Mouse (Mus musculus) Patski (cell line): ENCODE measurements at regions not wholly inside any gene's neighbourhood (a gene's known extent, or its start where the extent isn't known, plus 50 kb on each side); places are given as distances from the start of the nearest gene placed in this dataset.

ENCODE experiments used
- ATAC-seq: fragments of 100-300 bp; one replicate; pipeline ENCODE4 v1.8.0; 2021
- CTCF ChIA-PET: fragments of 350-600 bp; sonication (Branson Sonifier 250); formaldehyde crosslinking; loops from one replicate; lab custom pipeline; 2022; ENCODE audit warnings: inconsistent platforms; lab: Charles Lee
- POLR2A ChIA-PET: fragments of 350-600 bp; sonication (Branson Sonifier 250); formaldehyde crosslinking; loops from one replicate; lab custom pipeline; 2022; ENCODE audit warnings: antibody characterized with exemption, inconsistent platforms; lab: Charles Lee
- DNase-seq: peaks from one replicate; pipeline ENCODE4 v3.0.0-alpha.2; 2011; ENCODE audit warnings: low read depth, low spot score
- H3K27me3 ChIP-seq: fragments of 371-371 bp; one replicate; pipeline ENCODE4 v1.5.1; 2021
- CTCF ChIP-seq: fragments of 100-300 bp; IDR thresholded peaks from one replicate; pipeline ENCODE4 v1.5.1; 2021
- in situ Hi-C: fragments of 300-500 bp; cut with MboI; formaldehyde crosslinking; loops from 3 replicates; pipeline ENCODE4 v1.11.1; 2018; ENCODE audit warnings: low pct_unique_long_range_greater_than_20kb, mixed read lengths

DNA sequence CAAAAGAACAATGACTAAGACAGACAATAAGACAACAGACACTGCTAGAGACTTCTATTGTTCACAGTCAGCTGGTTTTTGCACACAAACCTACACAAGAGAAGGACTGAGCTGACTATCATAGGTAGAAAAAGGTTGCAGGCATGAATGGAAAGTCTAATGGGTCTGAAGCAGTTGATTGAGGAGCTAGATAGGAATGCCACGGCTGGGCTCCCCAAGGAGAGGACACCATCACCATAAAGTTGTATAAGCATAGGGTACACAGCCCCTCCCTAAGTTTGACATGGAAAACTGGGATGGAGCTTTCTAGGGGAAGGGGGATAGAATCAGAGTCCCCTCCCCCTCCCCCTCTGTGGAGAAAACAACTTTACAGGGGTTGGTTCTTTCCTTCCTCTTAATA, 88.5 kb upstream of the Ankrd28 start:
- POLR2A ChIA-PET = no interaction called here
- ATAC-seq (no peak), DNase-seq (no peak)
- no peak for TF ChIP-seq CTCF
- H3K27me3 ChIP-seq = no peaks in the 10 kb centered on the region
- CTCF ChIA-PET = interaction anchor here (1.2 kb wide), 1 partner anchor 10 kb away, joined by 3 read pairs; no protein-coding TSS in a partner anchor
- in situ Hi-C loops = no loop called here

DNA sequence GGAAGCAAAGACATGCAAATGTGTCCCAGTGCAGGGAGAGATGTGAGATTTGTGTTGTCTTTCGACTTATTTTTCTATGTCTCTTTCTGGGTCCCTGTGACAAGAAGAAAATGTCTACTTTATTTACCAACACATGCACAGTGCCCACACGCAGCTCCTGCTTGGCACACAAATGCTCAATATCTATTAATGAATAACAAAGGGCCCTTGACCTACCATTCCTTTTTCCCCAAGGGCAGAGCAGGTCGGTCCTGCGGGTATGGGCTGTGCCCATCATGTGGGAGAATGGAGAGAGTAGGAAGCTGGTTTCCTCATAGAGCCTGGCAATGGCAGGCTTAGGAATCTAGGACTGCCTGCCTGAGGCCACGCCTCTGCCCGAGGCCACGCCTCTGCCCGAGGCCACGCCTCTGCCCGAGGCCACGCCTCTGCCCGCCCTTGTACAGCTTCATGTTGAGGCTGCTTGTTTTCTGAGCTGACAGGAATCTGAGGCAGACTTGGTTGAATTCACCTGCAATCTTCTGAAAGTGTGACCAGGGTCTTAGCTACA, 98.8 kb upstream of the Ankrd28 start:
- POLR2A ChIA-PET = interaction anchor here (0.5 to 0.8 kb wide), 2 partner anchors 25 to 80 kb away, joined by 3 read pairs; no protein-coding TSS in a partner anchor
- CTCF ChIA-PET = interaction anchor here (1.0 to 1.6 kb wide), 2 partner anchors 10 to 134 kb away, joined by 3 to 5 read pairs; no protein-coding TSS in a partner anchor
- ATAC-seq (peak; percentile 45), DNase-seq (no peak)
- H3K27me3 ChIP-seq = no peaks in the 10 kb centered on the region
- in situ Hi-C loops = no loop called here
- TF ChIP-seq CTCF = no peak

DNA sequence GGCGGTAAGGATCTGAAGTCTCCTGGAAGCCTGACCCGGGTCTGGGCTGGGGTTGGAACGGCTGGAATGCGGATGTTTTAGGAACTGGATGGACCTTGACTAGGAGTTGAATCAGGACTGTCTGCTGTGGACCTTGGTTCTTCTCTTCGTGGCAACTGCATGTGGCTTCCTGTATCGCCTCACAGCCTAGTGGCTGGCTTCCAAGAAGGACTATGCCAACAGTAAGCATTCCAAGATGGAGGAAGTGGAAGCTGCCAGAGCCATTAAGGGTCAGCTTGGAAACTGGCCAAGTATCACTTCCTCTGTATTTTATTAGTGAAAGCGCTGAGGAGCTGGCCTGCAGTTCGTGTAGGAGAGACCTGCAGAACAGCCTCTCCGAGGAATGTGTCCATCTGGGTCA, 98.4 kb upstream of the Galnt15 start:
- ATAC-seq = peak; percentile 72
- in situ Hi-C loops = no loop called here
- TF ChIP-seq CTCF = no peak
- no peaks in the 10 kb centered on the region for H3K27me3 ChIP-seq
- peak; percentile 43 for DNase-seq
- ChIA-PET CTCF (interaction anchor here (0.8 to 1.6 kb wide), 4 partner anchors 21 to 143 kb away, joined by 3 to 5 read pairs (median 4); no protein-coding TSS in a partner anchor), POLR2A (no interaction called here)

DNA sequence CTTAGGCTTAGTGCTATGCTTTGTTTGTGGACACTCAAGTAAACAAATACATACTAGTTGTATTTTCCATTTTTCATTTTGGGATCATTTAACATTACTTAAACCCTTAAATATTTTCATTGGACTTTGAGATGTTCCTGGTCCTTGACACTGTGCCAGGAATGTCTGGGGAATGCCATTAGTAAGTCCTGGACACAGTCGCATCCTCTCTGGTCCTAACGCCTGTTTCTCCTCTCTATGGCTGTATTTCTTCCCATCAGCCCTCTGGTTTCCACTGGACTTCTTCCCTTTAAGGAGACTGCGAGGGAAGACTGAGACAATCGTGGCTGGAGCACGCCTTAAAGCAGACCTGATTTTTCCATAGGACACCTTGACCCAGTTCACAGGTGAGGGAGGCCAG, 96.8 kb upstream of the Galnt15 start:
- ATAC-seq (no peak), DNase-seq (no peak)
- ChIA-PET CTCF (interaction anchor here (1.6 kb wide), 1 partner anchor 22 kb away, joined by 4 read pairs; no protein-coding TSS in a partner anchor), POLR2A (no interaction called here)
- no peaks in the 10 kb centered on the region for H3K27me3 ChIP-seq
- in situ Hi-C loops = no loop called here
- no peak for TF ChIP-seq CTCF

DNA sequence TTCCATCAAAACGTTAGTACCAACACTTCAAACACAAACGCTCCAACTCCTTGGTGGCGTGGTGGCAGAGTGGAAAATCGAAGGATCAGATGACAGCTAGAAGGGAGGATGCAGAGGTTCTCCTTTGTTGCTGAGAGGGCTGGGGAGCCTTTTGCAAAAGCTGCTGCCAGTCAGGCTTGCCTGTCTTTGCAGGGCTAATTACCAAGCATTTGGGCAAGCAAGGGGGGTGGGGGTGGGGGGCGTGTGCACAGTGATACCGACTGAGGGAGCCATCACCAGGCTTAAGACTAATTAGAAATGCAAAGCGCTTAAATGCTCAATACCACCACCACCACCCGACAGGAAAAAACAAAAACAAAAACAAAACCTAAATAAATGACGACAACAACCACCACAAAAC, 95.3 kb upstream of the Galnt15 start:
- no peak for TF ChIP-seq CTCF
- ChIA-PET CTCF (no interaction called here), POLR2A (no interaction called here)
- in situ Hi-C loops = no loop called here
- DNase-seq = no peak
- ATAC-seq = no peak
- no peaks in the 10 kb centered on the region for H3K27me3 ChIP-seq

DNA sequence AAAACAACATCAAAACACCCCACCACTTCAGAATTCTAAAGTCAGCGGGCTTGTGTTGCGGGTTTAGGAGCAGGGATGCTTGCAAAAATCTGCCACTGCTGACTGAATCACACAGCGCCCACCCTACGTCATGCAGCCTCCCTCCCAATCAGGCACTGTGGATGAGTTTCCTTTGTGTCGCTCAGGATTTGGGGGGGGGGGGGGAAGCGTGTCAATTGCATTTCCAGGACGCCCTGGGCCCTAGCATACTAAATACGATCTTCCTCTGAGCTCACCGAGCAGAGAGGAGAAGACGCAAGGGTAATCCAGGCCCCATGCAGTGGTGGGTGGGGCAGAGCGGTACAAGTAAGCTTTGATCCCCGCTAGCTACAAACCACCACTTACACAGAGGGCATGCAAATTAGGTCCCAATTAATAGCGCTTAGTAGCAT, 94.9 kb upstream of the Galnt15 start:
- ATAC-seq = no peak
- in situ Hi-C loops = no loop called here

DNA sequence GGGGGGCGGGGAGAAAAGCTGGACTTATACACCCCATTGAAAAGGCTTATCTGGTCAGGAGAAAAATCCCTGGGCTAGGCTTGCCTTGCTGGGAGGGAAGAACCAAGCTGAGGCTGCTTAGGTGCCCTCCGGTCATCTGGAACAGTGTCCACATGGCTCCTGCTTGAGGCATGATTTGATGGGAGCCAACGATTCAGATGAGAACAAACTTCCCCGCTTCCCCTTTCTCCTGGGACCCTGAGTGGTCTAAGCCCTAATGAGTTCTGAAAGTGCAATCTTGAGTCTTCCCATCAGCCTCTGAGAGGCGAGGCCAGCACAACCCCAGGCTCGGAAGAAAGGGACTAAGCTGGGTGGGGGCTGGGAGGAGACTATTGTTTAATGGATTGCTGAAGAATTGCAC, 94.5 kb upstream of the Galnt15 start:
- ATAC-seq = no peak
- POLR2A ChIA-PET = no interaction called here
- TF ChIP-seq CTCF = no peak
- no peak for DNase-seq
- CTCF ChIA-PET = no interaction called here
- in situ Hi-C loops = no loop called here
- H3K27me3 ChIP-seq = no peaks in the 10 kb centered on the region

More for the DNA sequence above, 94.9 kb upstream of the Galnt15 start:
- ChIA-PET POLR2A (no interaction called here), CTCF (no interaction called here)
- no peaks in the 10 kb centered on the region for H3K27me3 ChIP-seq
- no peak for TF ChIP-seq CTCF
- DNase-seq = no peak

DNA sequence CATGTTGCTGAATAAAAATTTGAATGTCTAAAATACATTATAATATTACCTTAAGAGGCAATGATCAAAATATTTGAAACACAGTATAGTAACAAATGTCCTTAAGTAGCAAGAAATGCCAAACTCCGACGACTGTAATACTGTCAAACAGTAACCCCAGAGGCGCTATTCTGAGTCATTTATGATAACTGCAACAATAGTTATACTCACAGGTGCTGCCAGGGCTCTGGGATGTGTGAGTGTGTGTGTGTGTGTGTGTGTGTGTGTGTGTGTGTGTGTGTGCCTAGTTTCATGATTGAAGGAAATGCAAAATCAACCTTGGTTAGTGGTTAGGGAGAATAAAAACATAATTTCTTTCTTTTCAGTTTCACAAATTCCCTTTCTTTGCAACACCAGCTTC, 94.0 kb upstream of the Galnt15 start:
- no peak for TF ChIP-seq CTCF
- in situ Hi-C loops = no loop called here
- CTCF ChIA-PET = no interaction called here
- no peaks in the 10 kb centered on the region for H3K27me3 ChIP-seq
- POLR2A ChIA-PET = no interaction called here
- no peak for DNase-seq
- ATAC-seq = no peak

DNA sequence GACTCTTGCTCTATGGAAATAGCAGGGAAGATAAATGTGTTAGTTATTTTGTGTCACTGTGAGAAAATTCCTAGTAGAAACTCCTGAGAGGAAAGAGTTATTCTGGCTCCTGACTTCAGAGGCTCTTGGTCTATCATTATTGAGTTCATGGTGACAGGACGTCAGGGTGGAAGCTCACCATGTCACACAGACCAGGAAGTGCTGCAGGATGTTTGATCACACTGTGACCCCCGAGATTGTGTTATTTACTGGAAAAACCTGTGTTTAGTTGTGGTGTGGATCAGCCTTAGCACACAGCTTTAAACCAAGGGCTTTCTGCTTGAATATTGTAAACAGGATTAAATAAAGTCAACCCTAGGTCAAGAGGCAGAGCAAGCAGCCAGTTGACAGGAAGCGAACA, 93.4 kb upstream of the Galnt15 start:
- H3K27me3 ChIP-seq = no peaks in the 10 kb centered on the region
- TF ChIP-seq CTCF = no peak
- CTCF ChIA-PET = no interaction called here
- in situ Hi-C loops = no loop called here
- DNase-seq = no peak
- no peak for ATAC-seq
- POLR2A ChIA-PET = no interaction called here

DNA sequence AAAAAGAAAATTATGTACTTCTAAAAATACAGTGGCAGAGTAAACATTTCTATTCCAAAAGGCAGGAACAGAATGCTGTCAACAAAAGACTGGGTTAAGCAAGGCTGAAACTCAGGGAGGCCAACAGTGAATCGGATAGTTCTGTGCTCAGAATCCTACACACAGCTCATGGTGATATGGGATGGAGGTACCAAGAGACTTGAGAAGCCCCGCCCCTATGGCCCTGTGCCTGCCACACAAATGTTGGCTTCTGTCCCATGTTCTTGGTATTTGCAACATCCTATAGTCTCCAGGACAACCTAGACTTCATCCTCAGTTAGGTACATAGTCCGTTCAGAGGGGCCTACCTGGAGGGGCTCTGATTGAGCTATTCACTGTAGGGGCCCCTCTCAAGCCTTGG, 92.2 kb upstream of the Galnt15 start:
- TF ChIP-seq CTCF = no peak
- ATAC-seq (no peak), DNase-seq (no peak)
- in situ Hi-C loops = no loop called here
- CTCF ChIA-PET = interaction anchor here (1.0 kb wide), 1 partner anchor 142 kb away, joined by 4 read pairs; no protein-coding TSS in a partner anchor
- POLR2A ChIA-PET = no interaction called here
- no peaks in the 10 kb centered on the region for H3K27me3 ChIP-seq

DNA sequence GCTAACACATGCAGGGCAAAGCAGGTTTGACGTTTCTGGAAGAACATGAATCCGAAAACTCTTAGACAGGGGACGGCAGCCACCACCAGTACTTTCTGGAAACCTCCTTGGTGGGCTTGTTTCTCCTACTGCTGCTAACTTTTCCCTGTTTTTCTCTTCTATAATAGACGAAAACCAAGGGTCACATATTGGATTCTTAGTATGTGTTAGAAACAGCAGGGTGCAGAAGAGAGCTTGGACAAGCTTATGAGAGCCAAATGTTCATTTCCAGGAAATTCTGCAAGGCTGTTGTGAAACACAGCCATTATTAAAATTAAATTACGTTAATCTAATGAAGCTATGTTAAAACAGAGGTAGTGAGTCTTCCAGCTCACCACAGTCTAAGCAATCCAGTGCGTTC, 87.9 kb upstream of the Galnt15 start:
- H3K27me3 ChIP-seq = no peaks in the 10 kb centered on the region
- no peak for DNase-seq
- ChIA-PET CTCF (interaction anchor here (0.7 kb wide), 1 partner anchor 231 kb away, joined by 3 read pairs; no protein-coding TSS in a partner anchor), POLR2A (interaction anchor here (1.4 kb wide), 1 partner anchor 111 kb away, joined by 5 read pairs; the partner anchor contains the start of gene Ankrd28)
- no peak for TF ChIP-seq CTCF
- ATAC-seq = no peak
- in situ Hi-C loops = loop anchor here (10.0 kb wide), 1 partner anchor 116 kb away; no protein-coding TSS in a partner anchor
